Mouse (Mus musculus) olfactory bulb, adult 2 months (tissue): ENCODE results near the gene Gpnmb.

ENCODE experiments used
- CTCF ChIP-seq: fragments of 200-500 bp; IDR thresholded peaks from 2 replicates; pipeline ENCODE4 v1.5.1; 2012; ENCODE audit warnings: low read depth, mild to moderate bottlenecking, low read length, moderate library complexity; ENCODE audit not compliant: insufficient read depth
- POLR2A ChIP-seq: fragments of 200-500 bp; IDR thresholded peaks from 2 replicates; pipeline ENCODE4 v1.6.1; 2012; ENCODE audit warnings: mild to moderate bottlenecking, low read depth, low read length, moderate library complexity; ENCODE audit not compliant: insufficient read depth

GRCm38 (mm10) chr6:48998796-48999195 lies 37.5 kb upstream of the Gpnmb start:
- TF ChIP-seq CTCF (no peak), POLR2A (no peak)
